Mouse (Mus musculus): Measurements from ENCODE around the gene Erich3. TPM values are rescaled to one million over a fixed set of nuclear protein-coding genes. Genes with fewer than 3 reads are reported as not detected.

Erich3 gene
- total and polyA plus RNA-seq, 3 experiments: not detected

DNA sequence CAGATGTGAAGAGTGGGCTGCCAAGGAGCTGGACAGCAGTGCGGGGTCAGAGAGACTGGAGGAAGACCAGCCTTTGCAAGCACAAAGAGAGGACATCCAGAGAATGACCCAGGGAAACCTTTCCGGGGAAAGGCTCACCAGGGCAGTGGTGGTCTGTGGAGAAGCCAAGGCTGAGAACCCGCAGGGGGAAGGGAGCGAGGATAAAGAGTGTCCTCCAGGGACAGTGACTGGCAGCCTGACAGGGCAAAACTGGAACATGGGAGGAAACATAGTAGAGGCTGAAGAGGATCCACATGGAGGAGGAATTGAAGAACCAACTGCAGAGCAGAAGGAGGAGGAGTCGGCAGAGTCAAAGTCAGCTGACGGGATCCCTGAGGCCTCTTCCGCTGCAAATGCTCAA lies 100.5 kb downstream of the Erich3 start:
- TF ChIP-seq MEF2A (IDR thresholded peaks at IDR 0.05; ENCODE audit: extremely low read depth, insufficient replicate concordance, low read depth, low read length, poor library complexity, severe bottlenecking): no peak
- no peak for TF ChIP-seq TCF12 (IDR thresholded peaks at IDR 0.05; ENCODE audit: low read depth, low read length)
- no peak for TF ChIP-seq ZMIZ1 (IDR thresholded peaks at IDR 0.05; ENCODE audit: low read depth, low read length)
- no peak for TF ChIP-seq ELF1 (IDR thresholded peaks at IDR 0.05; ENCODE audit: low read depth, low read length)
- TF ChIP-seq USF2 (IDR thresholded peaks at IDR 0.05; ENCODE audit: borderline replicate concordance in 1 of 2, insufficient read depth in 1 of 2, low read depth in 1 of 2, low read length in 2 of 2): no peak
- no peak for TF ChIP-seq POLR2AphosphoS5 (IDR thresholded peaks at IDR 0.05; ENCODE audit: borderline replicate concordance, low read depth, low read length)
- no peak for TF ChIP-seq CHD2 (IDR thresholded peaks at IDR 0.05; ENCODE audit: low read length)
- no peak for TF ChIP-seq JUND (IDR thresholded peaks at IDR 0.05; ENCODE audit: low read depth, low read length)
- TF ChIP-seq MYC (IDR thresholded peaks at IDR 0.05; ENCODE audit: low read depth, low read length): no peak
- TF ChIP-seq NELFE (IDR thresholded peaks at IDR 0.05; ENCODE audit: low read depth, low read length): no peak
- TF ChIP-seq HCFC1 (IDR thresholded peaks at IDR 0.05; ENCODE audit: low read depth, low read length): no peak
- no peak for TF ChIP-seq MAX (IDR thresholded peaks at IDR 0.05; ENCODE audit: low read length)
- no peak for TF ChIP-seq GATA1 (IDR thresholded peaks at IDR 0.05; ENCODE audit: low read depth, low read length)
- no peak for TF ChIP-seq EP300 (IDR thresholded peaks at IDR 0.05; ENCODE audit: low read depth in 1 of 2, low read length in 2 of 2)
- TF ChIP-seq ETS1 (IDR thresholded peaks at IDR 0.05; ENCODE audit: low read depth, low read length): no peak
- no peak for TF ChIP-seq KAT2A (conservative IDR thresholded peaks at IDR 0.05; ENCODE audit: low read depth, low read length)
- TF ChIP-seq MAFK (IDR thresholded peaks at IDR 0.05; ENCODE audit: borderline replicate concordance, low read depth, low read length): no peak
- no peak for TF ChIP-seq SIN3A (IDR thresholded peaks at IDR 0.05; ENCODE audit: low read length)
- TF ChIP-seq ZC3H11A (IDR thresholded peaks at IDR 0.05; ENCODE audit: low read depth, low read length): no peak
- no peak for DNase-seq (ENCODE audit: low read depth, low spot score)
- no peak overlapping the region for H3K4me3 ChIP-seq (ENCODE audit: control insufficient read depth in 1 of 2, insufficient read depth in 1 of 2, low read depth in 2 of 2, low read length in 2 of 2)
- H3K36me3 ChIP-seq (ENCODE audit: control insufficient read depth in 1 of 2, insufficient read depth in 2 of 2, low read length in 2 of 2): no peaks in the 10 kb centered on the region
- H3K27me3 ChIP-seq (ENCODE audit: control insufficient read depth in 1 of 2, insufficient read depth in 2 of 2, low read length in 2 of 2): no peaks in the 10 kb centered on the region
- no peaks in the 10 kb centered on the region for H3K79me2 ChIP-seq (ENCODE audit: control insufficient read depth, insufficient read depth, low read length, poor library complexity)
- no peak overlapping the region for H3K9ac ChIP-seq (ENCODE audit: control insufficient read depth, low read depth, low read length, poor library complexity, severe bottlenecking)
- H3K27ac ChIP-seq (ENCODE audit: control insufficient read depth, low read depth, low read length): no peak overlapping the region
- no peaks in the 10 kb centered on the region for H3K9me3 ChIP-seq (replicated peaks; ENCODE audit: insufficient read depth, low read length)
- H3K4me1 ChIP-seq (ENCODE audit: control insufficient read depth in 1 of 2, insufficient read depth in 2 of 2, low read length in 2 of 2): no peaks in the 10 kb centered on the region

- no peak overlapping the region for H3K9ac ChIP-seq (ENCODE audit: control insufficient read depth, low read depth, low read length, poor library complexity, severe bottlenecking)
- H3K9me3 ChIP-seq (replicated peaks; ENCODE audit: insufficient read depth, low read length): no peaks in the 10 kb centered on the region
- no peak overlapping the region for H3K4me3 ChIP-seq (ENCODE audit: control insufficient read depth in 1 of 2, insufficient read depth in 1 of 2, low read depth in 2 of 2, low read length in 2 of 2)
- no peaks in the 10 kb centered on the region for H3K79me2 ChIP-seq (ENCODE audit: control insufficient read depth, insufficient read depth, low read length, poor library complexity)
- no peak for DNase-seq (ENCODE audit: low read depth, low spot score)
- no peaks in the 10 kb centered on the region for H3K36me3 ChIP-seq (ENCODE audit: control insufficient read depth in 1 of 2, insufficient read depth in 2 of 2, low read length in 2 of 2)
- H3K4me1 ChIP-seq (ENCODE audit: control insufficient read depth in 1 of 2, insufficient read depth in 2 of 2, low read length in 2 of 2): no peaks in the 10 kb centered on the region
- no peaks in the 10 kb centered on the region for H3K27me3 ChIP-seq (ENCODE audit: control insufficient read depth in 1 of 2, insufficient read depth in 2 of 2, low read length in 2 of 2)
- no peak for TF ChIP-seq KAT2A (conservative IDR thresholded peaks at IDR 0.05; ENCODE audit: low read depth, low read length)
- no peak for TF ChIP-seq HCFC1 (IDR thresholded peaks at IDR 0.05; ENCODE audit: low read depth, low read length)
- TF ChIP-seq UBTF (IDR thresholded peaks at IDR 0.05; ENCODE audit: borderline replicate concordance, insufficient read depth, low read depth, low read length): no peak
- TF ChIP-seq JUND (IDR thresholded peaks at IDR 0.05; ENCODE audit: low read depth, low read length): no peak
- no peak for TF ChIP-seq MAZ (IDR thresholded peaks at IDR 0.05; ENCODE audit: low read depth, low read length)
- no peak for TF ChIP-seq TAL1 (IDR thresholded peaks at IDR 0.05; ENCODE audit: low read length)
- TF ChIP-seq GABPA (IDR thresholded peaks at IDR 0.05; ENCODE audit: low read depth, low read length): no peak
- no peak overlapping the region for H3K27ac ChIP-seq (ENCODE audit: control insufficient read depth, low read depth, low read length)
These were observed 102.7 kb downstream of the Erich3 start for GRCm38 (mm10) chr3:154766321-154766720.

All from MEL (cell line).